Mouse (Mus musculus): ENCODE data around the gene Emp2.

Gene Emp2

DNA sequence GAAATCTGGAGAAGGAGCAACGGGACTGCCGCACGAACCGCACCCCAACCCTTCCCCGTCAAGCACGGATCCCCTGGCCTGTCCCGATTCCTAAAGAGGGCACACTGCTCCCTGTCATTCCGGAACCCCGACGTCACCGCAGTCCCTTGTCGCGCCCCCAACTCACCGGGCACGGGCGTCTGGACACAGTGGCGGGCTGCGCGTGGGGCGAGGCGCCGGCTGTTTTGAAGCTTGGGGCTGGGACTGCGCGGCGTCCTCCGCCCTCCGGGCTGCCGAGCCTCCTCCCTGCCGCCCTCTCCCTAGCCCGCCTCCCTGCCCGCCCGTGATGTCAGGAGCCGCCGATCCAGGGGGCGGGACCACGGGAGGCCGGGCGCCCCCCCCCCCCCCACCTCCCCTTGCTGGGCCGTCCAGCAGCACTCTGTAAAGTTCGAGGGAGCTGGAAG lies at the start of gene Emp2:
Gene Emp2, minus strand, starts transcription at position 323 of the 443 bp plus-strand sequence.
- peak; percentile 77 for DNase-seq

DNA sequence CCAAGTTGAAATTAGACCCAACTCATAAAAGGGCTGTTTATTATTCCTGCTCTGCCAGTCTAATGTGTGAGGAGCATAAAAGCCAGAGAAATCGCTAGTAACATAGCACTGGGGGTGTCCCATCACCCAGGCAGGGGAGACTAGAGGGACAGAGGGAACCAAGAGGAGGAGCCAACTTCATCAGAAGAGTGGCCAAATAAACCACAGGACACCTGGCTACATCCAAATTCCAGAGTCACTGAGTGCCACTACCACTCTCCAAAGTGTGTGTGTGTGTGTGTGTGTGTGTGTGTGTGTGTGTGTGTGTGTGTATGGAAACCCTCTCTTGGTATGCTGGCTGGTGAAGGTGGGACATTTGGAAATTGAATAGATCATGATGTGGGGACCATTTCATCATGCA lies 49.3 kb upstream of the Emp2 start:
- no peak for DNase-seq

DNA sequence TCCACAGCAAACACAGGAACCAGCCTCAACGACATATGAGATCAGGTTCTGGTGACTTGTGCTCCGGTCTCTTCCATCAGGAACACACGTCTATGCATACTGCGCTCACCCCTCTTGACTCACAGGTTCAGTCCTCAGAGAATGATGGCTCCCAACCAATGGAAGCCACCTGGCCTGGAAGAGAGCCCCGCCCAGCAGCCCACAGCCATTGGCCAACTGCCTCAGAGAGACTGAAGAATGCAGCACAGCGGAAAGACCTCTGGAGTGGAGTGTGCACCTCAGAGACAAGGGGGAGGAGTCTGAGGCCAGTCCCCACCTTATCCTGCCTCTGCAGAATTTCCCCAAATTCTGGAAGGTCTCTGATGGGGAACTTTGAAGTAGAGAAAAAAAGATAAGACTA lies 45.5 kb upstream of the Emp2 start:
- DNase-seq: peak; percentile 46

DNA sequence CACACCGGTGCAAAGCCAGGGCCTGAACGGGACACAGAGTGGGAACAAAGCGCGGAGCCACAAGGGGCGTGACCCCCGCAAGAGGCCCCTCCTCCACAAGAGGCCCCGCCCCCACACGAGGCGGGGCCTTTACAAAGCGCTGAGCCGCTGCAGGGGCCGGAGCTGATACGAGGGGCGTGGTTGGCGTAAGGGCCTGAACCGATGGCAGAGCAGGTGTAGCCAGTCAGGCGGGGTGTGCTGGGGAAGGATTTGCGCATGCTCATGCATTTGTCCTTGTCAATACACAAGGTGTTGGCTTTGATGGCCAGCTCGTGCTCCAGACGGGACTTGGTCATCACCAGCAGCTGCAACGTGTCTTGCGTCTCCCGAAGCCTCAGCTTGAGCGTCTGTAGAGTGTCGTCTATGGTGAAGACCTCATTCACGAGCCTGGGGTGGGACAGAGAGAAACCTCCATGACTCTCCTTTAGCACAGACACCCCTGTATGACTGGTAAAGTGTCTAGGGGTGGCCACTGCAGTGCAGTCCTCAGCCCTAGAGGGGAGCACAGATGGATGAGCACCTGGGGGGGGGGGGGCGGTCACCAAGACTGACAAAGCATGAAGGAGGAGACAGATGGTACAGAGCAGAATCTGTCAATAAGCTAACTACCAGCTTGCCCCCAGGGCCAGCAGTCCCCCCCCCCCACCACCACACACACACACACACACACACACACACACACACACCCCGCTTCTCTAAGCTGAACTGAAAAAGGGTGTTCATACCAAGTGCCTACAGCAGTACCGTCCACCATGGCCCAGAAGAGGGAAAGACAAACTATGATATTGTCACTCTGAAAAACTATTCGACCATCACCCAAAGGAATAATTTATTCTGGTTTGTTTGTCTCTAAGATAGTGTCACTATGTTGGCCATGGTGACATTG lies 44.5 kb upstream of the Emp2 start:
- DNase-seq: peak; percentile 78

DNA sequence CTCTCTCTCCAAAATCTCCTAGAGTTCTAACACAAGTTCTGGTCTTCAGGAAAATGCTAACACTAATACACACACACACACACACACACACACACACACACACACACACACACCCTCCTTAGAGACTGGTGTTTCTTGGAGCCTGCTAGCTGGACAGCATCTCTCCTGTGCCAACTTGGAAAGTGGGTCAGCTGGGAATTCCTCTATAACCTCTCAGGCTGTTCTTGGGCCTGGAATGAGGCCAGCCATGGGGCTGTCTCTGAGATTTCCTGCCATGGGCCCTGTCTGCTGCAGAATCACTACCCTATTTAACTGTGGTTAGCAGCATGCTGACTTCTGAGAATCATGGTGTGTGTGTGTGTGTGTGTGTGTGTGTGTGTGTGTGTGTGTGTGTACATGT lies 41.2 kb upstream of the Emp2 start:
- peak; percentile 68 for DNase-seq

DNA sequence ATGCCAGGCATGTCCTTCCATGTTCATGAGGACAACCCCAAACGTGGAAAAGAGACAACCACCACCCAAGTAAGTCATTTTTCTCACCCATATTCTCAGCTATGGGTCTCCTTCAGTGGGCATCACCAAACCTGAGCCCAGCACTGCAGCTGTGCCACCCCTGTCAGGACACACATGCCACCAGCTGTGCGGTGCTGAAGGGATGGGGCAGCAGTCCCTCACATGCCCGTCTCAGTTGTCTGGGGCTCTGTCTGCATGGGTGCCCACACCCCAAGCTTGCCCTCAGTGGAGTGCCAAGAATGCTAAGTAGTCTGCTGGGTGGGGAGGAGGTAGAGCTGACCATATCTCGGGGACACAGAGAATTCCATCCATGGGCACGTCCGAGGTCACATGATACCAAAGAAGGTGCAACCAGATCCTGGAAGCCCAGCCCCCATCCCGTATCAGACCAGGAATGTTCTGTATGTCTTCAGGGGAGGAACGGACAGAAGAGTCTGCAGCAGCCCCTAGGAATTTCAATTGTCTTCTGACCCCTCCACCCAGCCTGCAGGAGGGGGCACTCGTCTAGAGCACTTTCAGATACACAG lies 37.4 kb upstream of the Emp2 start:
- peak; percentile 83 for DNase-seq

DNA sequence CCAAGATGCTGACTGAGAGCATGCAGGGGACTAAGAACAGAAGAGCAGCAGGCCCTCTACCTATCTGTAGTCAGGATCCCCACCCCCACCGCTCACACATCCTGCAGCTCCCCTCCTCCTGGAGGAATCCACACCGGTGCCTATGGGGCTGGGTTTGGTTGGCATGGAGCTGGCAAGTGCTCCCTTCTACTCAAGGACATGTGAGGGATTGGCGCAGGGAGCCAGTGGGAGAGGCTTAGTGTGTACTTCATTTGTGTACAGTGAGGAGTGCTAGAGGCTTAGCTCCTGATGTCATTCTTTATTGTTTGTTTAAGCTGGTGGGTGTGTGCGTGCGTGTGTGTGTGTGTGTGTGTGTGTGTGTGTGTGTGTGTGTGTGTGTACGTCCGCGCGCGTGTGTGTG lies 36.1 kb upstream of the Emp2 start:
- peak; percentile 88 for DNase-seq

DNA sequence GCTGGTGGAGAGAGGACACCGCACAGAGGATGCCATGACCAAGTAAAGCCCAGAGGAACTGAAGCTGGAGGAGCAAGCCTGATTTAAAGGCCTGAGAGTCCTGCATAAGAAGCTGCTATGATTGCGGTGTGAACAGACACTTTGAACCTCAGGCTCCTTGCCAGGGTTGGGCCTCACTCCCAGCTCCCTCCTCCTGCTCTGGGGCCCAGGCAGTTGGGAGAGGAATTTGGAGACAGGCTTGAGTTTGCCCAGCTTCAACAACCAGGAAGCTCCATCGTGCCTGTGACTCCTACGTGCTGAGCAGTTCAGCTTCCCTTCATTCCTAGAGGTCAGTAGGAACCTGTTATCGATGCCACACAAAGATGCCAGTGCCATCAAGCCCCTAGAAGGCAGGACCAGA lies 35.7 kb upstream of the Emp2 start:
- DNase-seq: peak; percentile 67

DNA sequence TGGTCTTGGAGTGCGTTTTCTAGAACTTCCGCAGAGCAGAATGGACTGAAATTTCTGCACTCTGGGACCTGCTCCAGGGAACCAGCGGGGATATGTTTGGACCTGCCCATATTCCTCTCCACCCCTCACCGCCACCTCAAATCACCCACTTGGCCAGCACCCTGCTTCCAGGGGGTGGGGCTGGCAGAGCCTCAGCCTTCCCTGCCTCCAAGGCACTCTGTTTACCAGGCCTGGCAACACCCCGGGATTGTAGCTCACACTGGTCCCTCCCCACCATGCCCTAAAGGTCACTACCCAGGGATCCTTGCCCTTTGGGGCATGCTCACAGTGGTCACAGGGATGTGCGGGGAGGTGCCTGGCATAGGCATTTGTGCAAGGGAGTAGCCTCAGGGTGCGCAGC lies 33.8 kb upstream of the Emp2 start:
- DNase-seq: peak; percentile 84

DNA sequence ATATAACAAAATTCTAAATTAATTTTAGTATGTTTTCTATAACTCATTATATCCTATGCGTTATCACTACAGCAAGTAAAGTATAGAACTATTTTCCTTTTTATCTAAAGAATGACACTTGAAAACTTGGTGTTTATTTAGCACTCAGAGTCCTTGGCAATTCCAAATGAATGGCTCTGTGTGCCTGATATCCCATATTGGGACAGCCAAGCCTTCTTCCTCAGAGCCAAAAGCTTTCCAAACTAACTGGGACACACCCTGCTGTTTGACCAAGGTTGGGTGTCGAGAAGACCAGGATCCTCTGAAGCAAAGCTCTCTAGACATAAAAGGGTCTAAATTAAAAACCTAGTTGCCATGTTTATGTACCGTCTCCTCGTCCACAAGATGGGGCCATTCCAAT lies 27.3 kb upstream of the Emp2 start:
- peak; percentile 32 for DNase-seq

DNA sequence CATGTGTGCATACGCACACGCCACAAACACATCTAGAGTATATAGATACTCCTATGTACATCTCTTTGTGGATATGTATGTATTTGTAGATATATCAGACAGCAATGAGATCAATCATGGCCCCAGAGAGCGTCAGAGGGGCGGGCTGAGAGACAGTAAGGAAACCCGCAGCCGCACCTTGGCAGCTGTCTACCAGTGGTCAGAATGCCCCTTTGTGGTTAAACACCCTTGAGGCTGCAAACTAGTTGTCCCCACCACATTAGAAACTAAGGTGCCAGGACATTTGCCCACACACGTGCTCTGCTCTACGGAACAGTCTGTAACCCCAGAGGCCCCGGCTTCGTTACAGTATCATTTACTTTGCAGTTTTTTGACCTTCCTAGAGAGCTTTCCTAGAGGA lies 26.2 kb upstream of the Emp2 start:
- DNase-seq: no peak

DNA sequence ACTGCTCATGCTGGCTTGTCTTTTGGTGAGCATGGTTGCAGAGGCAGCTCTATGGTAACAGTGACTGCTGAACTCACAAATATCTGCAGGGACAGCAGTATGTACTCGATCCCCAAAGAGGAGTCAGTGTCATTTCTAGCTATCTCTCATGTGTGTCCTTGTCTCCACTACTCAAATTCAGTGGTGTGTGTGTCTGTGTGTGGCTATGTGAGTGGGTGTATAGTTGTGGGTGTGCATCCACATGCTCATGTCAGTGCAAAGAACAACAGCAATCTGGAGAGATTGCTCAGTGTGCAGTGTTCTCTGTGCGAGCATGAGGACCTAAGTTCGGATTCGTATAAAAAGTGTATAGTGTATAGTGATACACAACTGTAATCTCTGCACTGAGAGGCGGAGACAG lies 24.8 kb upstream of the Emp2 start:
- no peak for DNase-seq

DNA sequence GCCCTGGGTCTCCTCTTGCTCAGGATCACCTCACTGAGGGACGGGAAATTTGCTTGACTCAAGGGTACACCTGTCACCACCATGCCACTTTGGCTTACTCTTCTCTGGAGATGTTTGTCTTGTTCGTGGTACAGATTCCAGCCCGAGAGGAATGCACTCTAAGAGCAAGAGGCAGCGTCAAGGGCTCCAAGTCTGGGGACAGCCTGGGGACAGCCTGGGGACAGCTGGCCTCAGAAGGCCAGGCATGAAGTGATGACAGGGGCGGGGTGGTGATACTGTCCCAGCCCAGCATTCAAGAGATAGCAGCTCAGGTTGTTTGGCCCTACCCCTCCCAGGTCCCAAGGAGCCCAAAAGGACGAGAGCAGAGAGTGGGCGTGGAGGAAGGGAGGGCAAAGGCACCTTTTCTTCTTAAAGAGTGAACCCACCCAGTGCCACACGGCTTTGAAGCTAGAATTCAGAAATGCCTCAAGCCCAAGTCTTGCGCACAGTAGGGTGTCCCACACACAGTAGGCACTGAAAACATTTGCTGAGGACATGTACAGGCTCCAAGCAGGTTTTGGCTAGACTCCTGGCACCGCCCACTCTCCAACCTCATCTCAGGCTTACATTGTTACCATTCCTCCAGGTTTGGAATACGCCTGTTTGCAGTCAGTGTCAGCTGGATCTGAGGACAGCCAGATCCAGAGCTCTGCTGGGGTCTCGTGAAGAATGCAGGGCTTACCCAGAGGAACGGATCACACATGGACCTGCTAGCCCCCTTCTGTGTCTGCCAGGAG lies 23.8 kb upstream of the Emp2 start:
- peak; percentile 79 for DNase-seq

DNA sequence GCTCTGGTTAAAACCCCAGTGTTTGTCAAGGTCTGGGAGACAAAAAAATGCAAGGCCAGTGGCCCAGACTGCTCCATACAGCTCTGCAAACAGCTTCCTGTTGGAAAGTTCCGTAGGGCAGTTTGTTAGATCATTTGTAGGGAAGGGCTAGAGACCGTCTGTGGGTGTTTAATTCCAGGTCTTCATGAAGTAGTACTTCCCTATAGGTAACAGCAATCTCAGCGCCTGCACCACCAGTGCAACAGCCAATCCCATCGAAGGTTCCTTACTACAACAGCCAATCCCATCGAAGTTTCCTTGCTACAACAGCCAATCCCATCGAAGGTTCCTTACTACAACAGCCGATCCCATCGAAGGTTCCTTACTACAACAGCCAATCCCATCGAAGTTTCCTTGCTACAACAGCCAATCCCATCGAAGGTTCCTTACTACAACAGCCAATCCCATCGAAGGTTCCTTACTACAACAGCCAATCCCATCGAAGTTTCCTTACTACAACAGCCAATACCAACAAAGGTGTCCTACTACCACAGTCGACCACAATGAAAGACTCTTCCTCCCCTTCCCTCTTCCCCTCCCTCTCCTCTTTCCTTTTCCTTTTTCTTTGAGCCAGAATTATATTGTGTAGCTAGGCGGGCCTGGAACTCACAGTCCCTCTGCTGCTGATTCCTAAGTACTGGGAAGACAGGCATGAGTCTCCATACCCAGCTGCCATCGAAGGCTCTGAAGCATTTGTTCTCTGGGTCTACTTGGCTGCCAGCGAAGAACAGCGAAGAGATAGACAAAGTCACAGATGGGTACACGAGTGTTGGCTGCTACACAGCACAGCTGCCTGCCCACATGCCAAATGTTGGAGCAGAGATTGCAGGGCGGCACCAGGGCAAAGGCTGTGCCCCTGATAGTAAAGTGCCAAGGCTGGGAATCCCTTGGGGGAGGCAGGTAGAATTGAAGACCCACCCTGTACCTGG lies 23.0 kb upstream of the Emp2 start:
- DNase-seq: no peak

DNA sequence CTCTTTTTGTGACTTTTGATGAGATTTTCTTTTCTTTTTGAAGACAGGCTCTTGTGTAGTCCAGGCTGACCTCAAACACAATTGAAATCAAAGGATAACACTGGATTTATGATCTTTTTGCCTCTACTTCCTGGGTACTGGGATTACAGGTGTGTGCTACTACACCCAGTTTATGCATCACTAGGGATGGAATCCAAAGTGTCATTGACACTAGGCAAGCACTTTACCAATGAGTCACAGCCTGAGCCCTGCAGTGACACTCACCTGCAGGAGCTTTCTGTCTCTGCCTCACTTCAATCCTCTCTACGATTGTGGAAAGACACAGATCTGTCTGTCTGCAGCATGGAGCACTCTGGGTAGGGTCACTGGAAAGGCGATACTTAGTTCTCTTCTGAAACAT lies 22.2 kb upstream of the Emp2 start:
- DNase-seq: no peak

DNA sequence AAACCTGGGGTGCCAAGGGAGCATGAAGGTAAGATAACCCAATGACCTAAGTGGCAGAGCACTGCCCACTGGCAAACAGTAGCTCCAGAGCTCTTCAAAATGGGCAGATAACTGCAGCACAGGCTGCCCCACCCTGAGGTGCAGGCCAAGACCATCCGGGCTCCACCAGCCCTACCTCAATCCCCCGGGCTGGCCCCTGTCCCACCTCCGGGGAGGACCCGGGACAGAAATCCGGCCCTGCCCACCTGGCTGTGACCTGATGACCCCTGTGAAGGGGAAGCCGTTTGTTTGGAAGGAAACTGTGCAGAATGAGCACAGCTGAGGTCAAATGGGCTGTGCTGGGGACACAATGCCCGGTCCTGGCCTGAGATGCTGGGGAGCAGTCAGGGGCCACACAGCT lies 19.0 kb upstream of the Emp2 start:
- no peak for DNase-seq

DNA sequence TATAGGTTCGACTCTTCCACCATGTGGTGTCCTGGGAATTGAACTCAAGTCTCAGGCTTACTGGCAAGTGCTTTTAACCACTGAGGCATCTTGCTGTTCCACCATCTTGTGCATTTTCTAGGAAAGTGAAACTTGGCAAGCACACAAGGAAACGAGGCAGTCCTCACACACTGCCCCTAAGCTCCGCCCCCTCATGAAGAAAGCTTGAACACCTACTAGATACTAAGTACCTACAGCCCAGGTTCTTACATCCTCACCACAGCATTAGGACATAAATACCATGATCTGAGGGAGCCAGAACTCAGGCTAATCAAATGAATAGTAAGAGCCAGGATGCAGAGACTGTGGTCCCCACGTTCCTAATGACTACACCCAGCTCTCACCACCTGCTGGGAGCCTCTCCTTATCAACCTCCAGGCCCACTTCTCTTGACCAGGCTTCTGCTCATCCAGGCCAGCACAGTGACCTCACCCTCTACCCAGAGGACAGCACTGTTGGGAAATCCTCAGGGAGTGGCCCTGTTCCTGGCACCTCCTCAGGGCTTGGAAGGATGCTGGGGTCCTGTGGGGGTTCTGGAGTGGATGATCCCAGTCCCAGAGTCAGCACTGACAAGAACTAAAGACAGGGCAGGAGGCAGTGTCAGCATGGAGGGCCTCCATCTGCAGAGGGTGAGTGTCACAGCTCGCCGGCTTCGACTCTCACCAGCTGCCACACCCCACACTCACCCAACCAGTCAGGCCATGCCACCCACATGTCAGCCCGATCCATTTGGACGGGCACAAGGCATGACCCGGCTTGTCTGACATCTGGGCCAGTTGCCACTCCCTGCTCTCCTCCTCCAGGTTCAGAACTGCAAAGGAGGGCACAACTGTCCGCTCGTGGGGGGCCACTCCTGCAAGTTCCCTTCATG lies 17.1 kb upstream of the Emp2 start:
- DNase-seq: peak; percentile 74

DNA sequence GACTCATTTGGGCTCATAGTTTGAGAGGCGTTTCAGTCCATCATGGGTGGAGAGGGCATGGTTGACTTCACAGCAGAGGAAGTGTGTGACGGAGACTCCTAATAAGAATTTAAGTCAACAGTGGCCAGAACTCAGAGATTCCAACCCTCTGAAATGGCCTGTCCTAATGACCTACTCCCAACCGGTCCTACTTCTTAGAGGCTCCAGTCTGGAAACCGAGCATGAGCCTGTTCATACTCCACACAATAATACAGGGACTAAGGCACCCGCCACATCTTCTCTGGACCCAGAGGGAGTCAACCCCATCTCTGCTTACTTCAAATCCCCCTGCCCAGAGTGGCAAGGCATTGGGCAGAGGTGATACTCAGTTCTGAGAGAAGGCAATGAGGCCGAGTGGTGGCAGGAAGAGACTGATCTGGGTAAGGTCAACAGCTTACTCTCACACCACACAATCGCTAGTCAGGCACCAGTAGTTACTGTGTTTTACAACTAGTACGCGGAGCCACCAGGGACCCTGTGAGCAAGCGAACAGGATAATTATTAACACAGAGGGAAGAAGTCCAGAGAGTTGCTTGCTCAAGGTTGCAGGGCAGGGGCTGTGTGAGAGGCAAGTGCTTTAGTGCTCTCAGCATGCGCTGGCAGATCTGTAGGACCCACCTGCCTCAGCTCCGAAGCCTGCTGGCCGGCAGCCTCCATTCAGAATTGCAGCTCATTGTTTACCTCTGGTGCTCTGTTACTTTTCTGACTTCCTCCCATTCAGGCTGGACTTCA lies 14.0 kb upstream of the Emp2 start:
- DNase-seq: peak; percentile 50

DNA sequence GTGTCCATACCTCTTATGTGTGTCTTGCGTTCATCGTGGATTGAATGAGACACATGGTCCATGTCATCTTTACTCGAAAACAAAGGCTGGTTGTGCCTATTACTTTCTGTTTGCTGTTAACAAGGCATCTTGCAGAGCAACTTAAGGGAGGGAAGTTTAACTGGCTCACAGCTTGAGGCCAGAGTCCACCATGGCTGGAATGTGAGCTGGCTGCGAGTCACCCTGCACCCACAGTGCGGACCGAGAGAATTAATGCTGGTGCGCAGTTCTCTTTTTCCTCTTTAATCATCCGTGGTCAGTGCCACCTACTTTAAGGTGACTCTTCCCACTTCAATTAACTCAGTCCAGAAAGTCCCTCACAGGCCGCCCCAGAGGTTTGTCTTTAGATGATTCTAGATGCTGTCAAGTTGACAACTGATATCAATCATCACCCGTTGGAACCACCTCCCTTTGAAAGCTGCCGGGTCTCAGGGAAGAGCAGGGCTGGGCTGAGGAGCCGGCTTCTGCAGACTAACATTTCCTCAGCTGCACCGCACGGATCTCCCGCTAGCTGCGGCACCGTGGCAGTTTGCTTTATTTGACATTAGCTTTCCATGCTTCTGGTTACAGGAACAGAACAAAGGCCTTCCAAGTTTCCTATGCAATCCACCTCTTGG lies 6.3 kb upstream of the Emp2 start:
- DNase-seq: no peak

DNA sequence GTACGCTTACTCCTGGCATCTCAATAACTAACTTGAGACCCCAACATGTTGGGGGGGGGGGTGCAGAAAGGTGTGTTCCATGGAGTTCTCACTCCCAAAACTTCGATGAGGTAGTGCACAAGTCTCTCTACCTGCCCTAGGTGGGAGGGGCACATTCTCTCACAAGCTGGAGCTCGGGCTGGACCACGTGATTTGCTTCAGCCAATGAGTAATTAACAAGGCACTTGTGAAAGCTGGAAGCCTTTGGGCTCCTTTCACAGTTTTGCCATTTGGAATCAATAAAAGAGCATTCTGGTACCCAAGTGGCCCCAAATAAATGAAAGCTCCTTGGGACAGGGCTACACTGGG lies 3.4 kb upstream of the Emp2 start:
- DNase-seq: no peak
